Mouse (Mus musculus) MN1 (cell line): ENCODE results near the gene Npy4r.
A peak's percentile ranks its signal among the peaks of the same experiment; 100 is the strongest.

Experiments used
- DNase-seq: peaks from one replicate; pipeline ENCODE4 v3.0.0-alpha.2; 2016; ENCODE audit warnings: low spot score

Gene Npy4r

DNA sequence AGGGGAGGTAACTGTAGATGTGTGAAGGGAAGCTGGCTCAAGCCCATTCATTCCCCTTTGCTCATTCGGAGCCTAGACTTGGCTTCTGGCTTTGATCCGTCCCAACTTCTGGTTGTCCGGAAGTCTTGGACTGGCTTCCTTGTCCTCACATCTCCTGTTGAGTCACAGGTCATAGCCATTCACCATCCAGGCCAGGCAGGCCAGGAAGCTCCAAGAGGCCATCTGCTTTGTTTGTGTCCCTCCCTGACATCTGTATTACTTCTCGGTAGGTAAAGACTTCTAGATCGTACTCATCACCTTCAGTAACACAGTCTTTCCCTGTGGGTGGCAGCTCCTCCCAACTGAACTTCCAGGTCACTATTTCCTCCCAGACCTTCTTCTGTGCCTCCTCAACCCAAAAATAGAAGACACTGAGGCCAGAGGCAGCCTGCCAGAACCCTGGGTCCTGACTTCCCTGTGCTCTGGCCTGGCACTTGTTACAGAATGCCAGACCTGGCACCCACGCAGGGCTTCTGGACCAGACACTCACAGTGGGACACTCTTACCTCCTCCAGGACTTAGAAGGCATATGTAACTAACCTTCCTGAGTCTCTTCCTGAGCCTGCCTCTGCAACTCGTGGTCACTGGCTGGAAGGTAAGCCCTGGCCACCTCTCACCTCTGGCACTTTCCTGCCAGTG is 33.1 kb downstream of the Npy4r start:
- no peak for DNase-seq

DNA sequence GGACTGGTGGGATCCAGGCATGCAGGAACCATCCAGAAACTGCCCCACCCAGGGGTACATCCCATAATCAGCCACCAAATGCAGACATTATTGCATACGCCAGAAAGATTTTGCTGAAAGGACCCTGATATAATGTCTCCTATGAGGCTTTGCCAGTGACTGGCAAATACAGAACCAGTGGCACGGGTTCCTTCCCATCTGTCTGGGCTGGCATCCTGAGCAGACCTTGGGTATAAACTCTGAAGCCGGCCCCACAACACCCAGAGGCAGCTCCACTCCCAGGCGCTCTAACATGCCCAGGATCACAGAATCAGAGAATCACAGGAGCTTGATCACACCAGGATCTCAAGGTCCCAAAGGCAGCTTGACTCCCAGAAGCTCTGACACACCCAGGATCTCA is 38.0 kb downstream of the Npy4r start:
- DNase-seq = no peak

- no peak for DNase-seq
Measured at GRCm38 (mm10) chr14:34107594-34107993, 44.7 kb downstream of the Npy4r start.

- DNase-seq = no peak
Measured at GRCm38 (mm10) chr14:34106389-34107062, 45.8 kb downstream of the Npy4r start.

DNA sequence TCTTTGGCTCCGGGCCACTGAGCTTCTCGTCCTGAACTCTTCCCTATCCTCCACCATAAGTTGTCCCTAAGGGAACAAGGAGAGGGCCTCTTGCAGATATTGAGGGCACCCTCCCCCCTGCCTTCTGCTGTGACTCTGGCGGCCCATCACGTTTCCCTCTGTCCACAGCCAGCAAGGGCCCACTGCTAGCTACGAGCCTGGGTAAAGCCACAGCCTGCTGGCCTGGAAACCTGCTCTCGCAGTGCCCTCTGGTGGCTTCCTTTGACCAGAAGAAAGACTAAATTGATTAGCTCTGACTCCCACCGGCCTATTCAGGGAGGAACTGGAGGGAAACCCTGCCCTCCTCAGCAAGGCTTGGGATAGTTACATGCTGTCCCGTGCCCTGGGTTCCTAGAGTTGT is 47.4 kb downstream of the Npy4r start:
- DNase-seq = peak; percentile 13

GRCm38 (mm10) chr14:34103855-34104254 is 48.4 kb downstream of the Npy4r start:
- no peak for DNase-seq

GRCm38 (mm10) chr14:34102601-34103000 is 49.7 kb downstream of the Npy4r start, which contains the start of gene A630023A22Rik:
TSS of gene A630023A22Rik (minus strand) at chr14:34102754.
- no peak for DNase-seq

- DNase-seq = no peak
Measured at GRCm38 (mm10) chr14:34096161-34096560, 56.1 kb downstream of the Npy4r start.
